Mouse (Mus musculus) MEL (cell line): Measurements from ENCODE around the gene Ncor1. TPM values are rescaled to one million over a fixed set of nuclear protein-coding genes. Genes with fewer than 3 reads are reported as not detected.

ENCODE experiments used
- DNase-seq: peaks from one replicate; pipeline ENCODE4 v3.0.0; 2011; ENCODE audit warnings: low read depth, low spot score
- H3K27ac ChIP-seq: 2 replicates; pipeline ENCODE4 v1.5.1; 2012; ENCODE audit warnings: low read depth, mild to moderate bottlenecking, control low read depth, low read length, moderate library complexity; ENCODE audit not compliant: control insufficient read depth
- H3K27me3 ChIP-seq, 2 experiments: fragments of 150-350 bp in 1 of 2; sonication (generic) in 1 of 2; 2 replicates each; pipeline ENCODE4 v1.6.1; 2012; ENCODE audit warnings: low read length in 2 of 2, mild to moderate bottlenecking in 2 of 2, improper control_type of control experiment in 1 of 2, moderate library complexity in 1 of 2; ENCODE audit not compliant: insufficient read depth in 2 of 2, control insufficient read depth in 1 of 2
- H3K36me3 ChIP-seq, 2 experiments: 2 replicates each; pipeline ENCODE4 v1.6.1; 2012 to 2014; ENCODE audit warnings: low read length in 2 of 2, improper control_type of control experiment in 1 of 2, inconsistent platforms in 1 of 2, mild to moderate bottlenecking in 1 of 2; ENCODE audit not compliant: insufficient read depth in 2 of 2, control insufficient read depth in 1 of 2
- H3K4me1 ChIP-seq, 2 experiments: fragments of 150-350 bp in 1 of 2; sonication (generic) in 1 of 2; 2 replicates each; pipeline ENCODE4 v1.6.1; 2012; ENCODE audit warnings: low read length in 2 of 2, improper control_type of control experiment in 1 of 2, mild to moderate bottlenecking in 1 of 2; ENCODE audit not compliant: insufficient read depth in 2 of 2, control insufficient read depth in 1 of 2
- H3K4me3 ChIP-seq, 2 experiments: fragments of 150-350 bp in 1 of 2; sonication (generic) in 1 of 2; 2 replicates each; pipeline ENCODE4 v1.5.1; 2012; ENCODE audit warnings: low read depth in 2 of 2, low read length in 2 of 2, mild to moderate bottlenecking in 2 of 2, moderate library complexity in 2 of 2, control low read depth in 1 of 2, improper control_type of control experiment in 1 of 2; ENCODE audit not compliant: control insufficient read depth in 1 of 2, insufficient read depth in 1 of 2
- H3K79me2 ChIP-seq: 2 replicates; pipeline ENCODE4 v1.6.1; 2012; ENCODE audit warnings: mild to moderate bottlenecking, low read length, moderate library complexity; ENCODE audit not compliant: control insufficient read depth, poor library complexity, insufficient read depth
- H3K9ac ChIP-seq: 2 replicates; pipeline ENCODE4 v1.6.1; 2012; ENCODE audit warnings: low read depth, mild to moderate bottlenecking, control low read depth, low read length, moderate library complexity; ENCODE audit not compliant: control insufficient read depth, poor library complexity, severe bottlenecking
- H3K9me3 ChIP-seq: fragments of 150-350 bp; sonication (generic); replicated peaks from 2 replicates; pipeline ENCODE4 v1.6.1; 2012; ENCODE audit warnings: mild to moderate bottlenecking, low read length, improper control_type of control experiment, moderate library complexity; ENCODE audit not compliant: insufficient read depth
- BHLHE40 ChIP-seq: IDR thresholded peaks from 2 replicates; pipeline ENCODE4 v1.6.1; 2012; ENCODE audit warnings: low read depth, mild to moderate bottlenecking, inconsistent platforms, low read length, improper control_type of control experiment, borderline replicate concordance
- CHD1 ChIP-seq: IDR thresholded peaks from 2 replicates; pipeline ENCODE4 v1.6.1; 2012; ENCODE audit warnings: low read depth, mild to moderate bottlenecking, inconsistent platforms, low read length, improper control_type of control experiment
- CHD2 ChIP-seq: IDR thresholded peaks from 2 replicates; pipeline ENCODE4 v1.6.1; 2011; ENCODE audit warnings: low read length, improper control_type of control experiment
- CTCF ChIP-seq, 3 experiments: IDR thresholded peaks in 2 of 3; conservative IDR thresholded peaks in 1 of 3; 2 replicates each; pipeline ENCODE4 v1.5.1; 2011 to 2012; ENCODE audit warnings: low read length in 3 of 3, low read depth in 2 of 3, mild to moderate bottlenecking in 2 of 3, improper control_type of control experiment in 1 of 3, inconsistent platforms in 1 of 3, mixed read lengths in 1 of 3, moderate library complexity in 1 of 3; ENCODE audit not compliant: control insufficient read depth in 1 of 3, insufficient read depth in 1 of 3, poor library complexity in 1 of 3, severe bottlenecking in 1 of 3
- E2F4 ChIP-seq: IDR thresholded peaks from 2 replicates; pipeline ENCODE4 v1.6.1; 2011; ENCODE audit warnings: low read depth, low read length, improper control_type of control experiment, borderline replicate concordance
- ELF1 ChIP-seq: IDR thresholded peaks from 2 replicates; pipeline ENCODE4 v1.6.1; 2014; ENCODE audit warnings: low read depth, mild to moderate bottlenecking, inconsistent platforms, low read length, improper control_type of control experiment, moderate library complexity
- EP300 ChIP-seq, 2 experiments: IDR thresholded peaks; 2 replicates each; pipeline ENCODE4 v1.6.1; 2011; ENCODE audit warnings: improper control_type of control experiment in 2 of 2, low read length in 2 of 2, low read depth in 1 of 2, mild to moderate bottlenecking in 1 of 2
- ETS1 ChIP-seq: IDR thresholded peaks from 2 replicates; pipeline ENCODE4 v1.6.1; 2012; ENCODE audit warnings: low read depth, mild to moderate bottlenecking, inconsistent platforms, low read length, improper control_type of control experiment, moderate library complexity
- GABPA ChIP-seq: IDR thresholded peaks from 2 replicates; pipeline ENCODE4 v1.6.1; 2012; ENCODE audit warnings: low read depth, mild to moderate bottlenecking, inconsistent platforms, low read length, improper control_type of control experiment, moderate library complexity
- GATA1 ChIP-seq: IDR thresholded peaks from 2 replicates; pipeline ENCODE4 v1.6.1; 2011; ENCODE audit warnings: low read depth, low read length, improper control_type of control experiment
- HCFC1 ChIP-seq: IDR thresholded peaks from 2 replicates; pipeline ENCODE4 v1.6.1; 2012; ENCODE audit warnings: low read depth, mild to moderate bottlenecking, inconsistent platforms, low read length, improper control_type of control experiment, moderate library complexity
- JUND ChIP-seq: IDR thresholded peaks from 2 replicates; pipeline ENCODE4 v1.6.1; 2011; ENCODE audit warnings: low read depth, mild to moderate bottlenecking, improper control_type of control experiment, low read length
- KAT2A ChIP-seq: conservative IDR thresholded peaks from 2 replicates; pipeline ENCODE4 v1.6.1; 2012; ENCODE audit warnings: low read depth, low read length, improper control_type of control experiment, inconsistent platforms
- MAFK ChIP-seq: IDR thresholded peaks from 2 replicates; pipeline ENCODE4 v1.6.1; 2011; ENCODE audit warnings: low read depth, mild to moderate bottlenecking, low read length, improper control_type of control experiment, borderline replicate concordance
- MAX ChIP-seq: IDR thresholded peaks from 2 replicates; pipeline ENCODE4 v1.6.1; 2011; ENCODE audit warnings: low read length, improper control_type of control experiment
- MAZ ChIP-seq: IDR thresholded peaks from 2 replicates; pipeline ENCODE4 v1.6.1; 2012; ENCODE audit warnings: low read depth, mild to moderate bottlenecking, inconsistent platforms, low read length, improper control_type of control experiment
- MXI1 ChIP-seq: IDR thresholded peaks from 2 replicates; pipeline ENCODE4 v1.6.1; 2011; ENCODE audit warnings: mild to moderate bottlenecking, low read depth, low read length, improper control_type of control experiment
- MYB ChIP-seq: IDR thresholded peaks from 2 replicates; pipeline ENCODE4 v1.6.1; 2011; ENCODE audit warnings: mild to moderate bottlenecking, low read depth, low read length, improper control_type of control experiment
- NELFE ChIP-seq: IDR thresholded peaks from 2 replicates; pipeline ENCODE4 v1.6.1; 2011; ENCODE audit warnings: low read depth, low read length, improper control_type of control experiment
- NRF1 ChIP-seq: IDR thresholded peaks from 2 replicates; pipeline ENCODE4 v1.6.1; 2014; ENCODE audit warnings: low read depth, mild to moderate bottlenecking, inconsistent platforms, low read length, improper control_type of control experiment, moderate library complexity; ENCODE audit not compliant: poor library complexity, insufficient read depth, severe bottlenecking
- POLR2A ChIP-seq, 2 experiments: IDR thresholded peaks; 2 replicates each; pipeline ENCODE4 v1.6.1; 2011 to 2012; ENCODE audit warnings: low read length in 2 of 2, mild to moderate bottlenecking in 2 of 2, control low read depth in 1 of 2, improper control_type of control experiment in 1 of 2, low read depth in 1 of 2, moderate library complexity in 1 of 2; ENCODE audit not compliant: control insufficient read depth in 1 of 2, insufficient read depth in 1 of 2, poor library complexity in 1 of 2
- POLR2AphosphoS2 ChIP-seq: IDR thresholded peaks from 2 replicates; pipeline ENCODE4 v1.6.1; 2011; ENCODE audit warnings: low read length, improper control_type of control experiment
- POLR2AphosphoS5 ChIP-seq: IDR thresholded peaks from 2 replicates; pipeline ENCODE4 v1.6.1; 2012; ENCODE audit warnings: low read depth, borderline replicate concordance, mild to moderate bottlenecking, inconsistent platforms, low read length, moderate library complexity, mixed read lengths
- RAD21 ChIP-seq: IDR thresholded peaks from 2 replicates; pipeline ENCODE4 v1.6.1; 2011; ENCODE audit warnings: mild to moderate bottlenecking, low read depth, low read length, improper control_type of control experiment
- RCOR1 ChIP-seq: IDR thresholded peaks from 2 replicates; pipeline ENCODE4 v1.6.1; 2012; ENCODE audit warnings: low read depth, mild to moderate bottlenecking, inconsistent platforms, low read length, improper control_type of control experiment
- SIN3A ChIP-seq: IDR thresholded peaks from 2 replicates; pipeline ENCODE4 v1.6.1; 2012; ENCODE audit warnings: low read length, improper control_type of control experiment, inconsistent platforms
- SMC3 ChIP-seq: IDR thresholded peaks from 2 replicates; pipeline ENCODE4 v1.6.1; 2011; ENCODE audit warnings: low read depth, low read length, improper control_type of control experiment
- TAL1 ChIP-seq: IDR thresholded peaks from 2 replicates; pipeline ENCODE4 v1.6.1; 2012; ENCODE audit warnings: mild to moderate bottlenecking, inconsistent platforms, low read length, moderate library complexity, mixed read lengths
- TBP ChIP-seq: IDR thresholded peaks from 2 replicates; pipeline ENCODE4 v1.8.0; 2011; ENCODE audit warnings: low read depth, low read length, improper control_type of control experiment
- TCF12 ChIP-seq: IDR thresholded peaks from 2 replicates; pipeline ENCODE4 v1.6.1; 2014; ENCODE audit warnings: low read depth, mild to moderate bottlenecking, inconsistent platforms, low read length, improper control_type of control experiment, moderate library complexity
- UBTF ChIP-seq: IDR thresholded peaks from 2 replicates; pipeline ENCODE4 v1.6.1; 2012; ENCODE audit warnings: low read depth, mild to moderate bottlenecking, inconsistent platforms, low read length, improper control_type of control experiment, moderate library complexity, borderline replicate concordance; ENCODE audit not compliant: insufficient read depth
- USF1 ChIP-seq: IDR thresholded peaks from 2 replicates; pipeline ENCODE4 v1.6.1; 2014; ENCODE audit warnings: low read depth, mild to moderate bottlenecking, inconsistent platforms, low read length, improper control_type of control experiment, moderate library complexity
- USF2 ChIP-seq, 2 experiments: IDR thresholded peaks; 2 replicates each; pipeline ENCODE4 v1.6.1; 2011 to 2012; ENCODE audit warnings: improper control_type of control experiment in 2 of 2, low read length in 2 of 2, borderline replicate concordance in 1 of 2, inconsistent platforms in 1 of 2, low read depth in 1 of 2, mild to moderate bottlenecking in 1 of 2; ENCODE audit not compliant: insufficient read depth in 1 of 2
- ZC3H11A ChIP-seq: IDR thresholded peaks from 2 replicates; pipeline ENCODE4 v1.6.1; 2012; ENCODE audit warnings: low read depth, mild to moderate bottlenecking, inconsistent platforms, low read length, improper control_type of control experiment
- ZKSCAN1 ChIP-seq: IDR thresholded peaks from 2 replicates; pipeline ENCODE4 v1.6.1; 2012; ENCODE audit warnings: low read depth, mild to moderate bottlenecking, inconsistent platforms, low read length, improper control_type of control experiment, moderate library complexity
- ZMIZ1 ChIP-seq: IDR thresholded peaks from 2 replicates; pipeline ENCODE4 v1.6.1; 2012; ENCODE audit warnings: low read depth, mild to moderate bottlenecking, inconsistent platforms, low read length, improper control_type of control experiment, moderate library complexity
- ZNF384 ChIP-seq: IDR thresholded peaks from 2 replicates; pipeline ENCODE4 v1.6.1; 2012; ENCODE audit warnings: low read depth, mild to moderate bottlenecking, inconsistent platforms, low read length, improper control_type of control experiment
- polyA plus RNA-seq, 2 experiments: library from polyadenylated mRNA; stranded (reverse) in 1 of 2; unstranded in 1 of 2; fragments of >175 nt in 1 of 2; fragments of >200 nt in 1 of 2; gene quantifications; 2 replicates each; pipeline versions ENCODE4 v1.2.1 to v1.2.4; 2012; ENCODE audit warnings: low replicate concordance in 2 of 2, low read depth in 1 of 2; ENCODE audit not compliant: insufficient read length in 2 of 2, insufficient read depth in 1 of 2, missing spikeins in 1 of 2
- total RNA-seq: library from RNA; depleted of rRNA; stranded (reverse); fragments of 300-350 nt; gene quantifications from 2 replicates; pipeline ENCODE4 v1.2.3, GENCODE M21; 2012

Ncor1 gene
- total and polyA plus RNA-seq, 3 experiments: 71.8 to 250 (median 188) TPM

GRCm38 (mm10) chr11:62464696-62465095 lies 6.4 kb upstream of the Ncor1 start:
- H3K9ac ChIP-seq: peak overlapping the region; percentile 8; the same call in 1 of the 2 replicates
- peaks cover 3% of the 10 kb centered on the region for H3K79me2 ChIP-seq
- H3K4me1 ChIP-seq: peaks cover 42 to 55% of the 10 kb centered on the region in 2 experiments
- peak; percentile 92 for DNase-seq
- H3K9me3 ChIP-seq: no peaks in the 10 kb centered on the region
- H3K4me3 ChIP-seq: peak overlapping the region; percentile 4 to 5; a peak in 2 of 4 replicates
- peak overlapping the region; percentile 53 for H3K27ac ChIP-seq
- no peaks in the 10 kb centered on the region for H3K27me3 ChIP-seq
- peaks cover 0 to 55% of the 10 kb centered on the region in 2 experiments; a peak in 2 of 4 replicates for H3K36me3 ChIP-seq
- TF ChIP-seq NELFE (0 out of 2 replicates have a peak, but pooled peaks have one; percentile 22), USF1 (no peak), SIN3A (peak; percentile 89), MXI1 (peak; percentile 27; the same call in 1 of the 2 replicates), MAFK (peak; percentile 83), MYB (peak; percentile 62), ZKSCAN1 (no peak), TAL1 (peak; percentile 97), MAZ (peak; percentile 50; the same call in 1 of the 2 replicates), RAD21 (no peak), SMC3 (no peak; the same call in 1 of the 2 replicates), NRF1 (no peak), POLR2A (IDR thresholded peaks at IDR 0.05; ENCODE audit: control insufficient read depth in 1 of 2, insufficient read depth in 1 of 2, low read depth in 1 of 2, low read length in 2 of 2, poor library complexity in 1 of 2) (0 out of 4 replicates have a peak, but pooled peaks of 1 of the 2 experiments have one; percentile 35), CHD1 (no peak), JUND (no peak), KAT2A (0 out of 2 replicates have a peak, but pooled peaks have one; percentile 14), POLR2AphosphoS5 (no peak), UBTF (no peak), ZC3H11A (no peak), ZNF384 (peak; percentile 46; the same call in 1 of the 2 replicates), TCF12 (peak; percentile 99), MAX (peak; percentile 69; the same call in 1 of the 2 replicates), E2F4 (no peak), TBP (peak; percentile 67; the same call in 1 of the 2 replicates), USF2 (IDR thresholded peaks at IDR 0.05; ENCODE audit: borderline replicate concordance in 1 of 2, insufficient read depth in 1 of 2, low read depth in 1 of 2, low read length in 2 of 2) (no peak), CHD2 (peak; percentile 25; the same call in 1 of the 2 replicates), GATA1 (peak; percentile 98), POLR2AphosphoS2 (0 out of 2 replicates have a peak, but pooled peaks have one; percentile 49), BHLHE40 (peak; percentile 60; the same call in 1 of the 2 replicates), ETS1 (peak; percentile 95), CTCF (IDR thresholded peaks at IDR 0.05 in 2 of 3, conservative IDR thresholded peaks at IDR 0.05 in 1 of 3; ENCODE audit: control insufficient read depth in 1 of 3, insufficient read depth in 1 of 3, low read depth in 2 of 3, low read length in 3 of 3, poor library complexity in 1 of 3, severe bottlenecking in 1 of 3) (no peak), ELF1 (peak; percentile 61), ZMIZ1 (no peak), EP300 (IDR thresholded peaks at IDR 0.05; ENCODE audit: low read depth in 1 of 2, low read length in 2 of 2) (peak; percentile 97 to 98), RCOR1 (peak; percentile 99), GABPA (no peak), HCFC1 (peak; percentile 63)
